Mouse (Mus musculus) erythroblast, embryonic 14.5 days (primary cell): ENCODE measurements around the gene Hvcn1. TPM values are rescaled to one million over a fixed set of nuclear protein-coding genes. Genes with fewer than 3 reads are reported as not detected.

Experiments
- H3K27me3 ChIP-seq: 2 replicates; pipeline ENCODE4 v1.6.1; 2012; ENCODE audit warnings: inconsistent platforms; ENCODE audit not compliant: control insufficient read depth
- H3K36me3 ChIP-seq: 2 replicates; pipeline ENCODE4 v1.6.1; 2012; ENCODE audit warnings: mild to moderate bottlenecking, inconsistent platforms; ENCODE audit not compliant: control insufficient read depth
- H3K4me1 ChIP-seq: 2 replicates; pipeline ENCODE4 v1.6.1; 2012; ENCODE audit warnings: inconsistent platforms; ENCODE audit not compliant: control insufficient read depth
- H3K4me3 ChIP-seq: replicated peaks from 2 replicates; pipeline ENCODE3; 2012; ENCODE audit warnings: moderate library complexity, mild to moderate bottlenecking, inconsistent platforms
- H3K9me3 ChIP-seq: 2 replicates; pipeline ENCODE4 v1.6.1; 2012; ENCODE audit warnings: low read length, inconsistent platforms, mixed read lengths; ENCODE audit not compliant: control insufficient read depth
- GATA1 ChIP-seq: IDR thresholded peaks from 2 replicates; pipeline ENCODE4 v1.6.1; 2012; ENCODE audit warnings: low read length, inconsistent platforms, mixed read lengths
- TAL1 ChIP-seq: IDR thresholded peaks from 3 replicates; pipeline ENCODE4 v1.6.1; 2012; ENCODE audit warnings: low read length, inconsistent platforms, mixed read lengths
- polyA plus RNA-seq: library from polyadenylated mRNA; stranded (reverse); fragments of >175 nt; gene quantifications from 2 replicates; pipeline ENCODE4 v1.2.3, GENCODE M21; 2012

The Hvcn1 gene
- 0.06 TPM in 1 of 2 replicates, not detected in the other for polyA plus RNA-seq

DNA sequence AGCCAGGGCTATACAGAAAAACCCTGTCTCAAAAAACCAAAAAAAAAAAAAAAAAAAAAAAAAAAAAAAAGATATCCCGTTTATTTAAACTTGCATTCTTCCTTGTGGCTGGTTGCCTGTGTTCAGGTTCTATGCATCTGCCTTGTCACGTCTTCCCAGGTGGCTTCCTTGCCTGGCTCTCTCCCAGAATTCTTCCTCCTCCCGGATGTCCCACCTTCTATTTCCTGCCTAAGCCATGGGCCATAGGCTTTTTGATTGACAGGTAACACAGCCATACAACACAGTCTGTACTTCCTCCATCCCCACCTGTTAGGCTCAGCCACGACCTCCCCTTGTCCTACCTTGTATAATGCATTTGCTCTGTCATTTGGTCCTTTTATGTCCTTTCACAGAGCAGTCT is at the start of gene Hvcn1:
TSS of gene Hvcn1 (plus strand) at position 330 of the 400 bp plus-strand sequence.
- Histone ChIP-seq H3K27me3 (peaks cover 6% of the 10 kb centered on the region), H3K36me3 (no peaks in the 10 kb centered on the region), H3K4me1 (no peaks in the 10 kb centered on the region; the same call in 1 of the 2 replicates), H3K9me3 (no peaks in the 10 kb centered on the region; the same call in 1 of the 2 replicates), H3K4me3 (no peak within 1 kb of the TSS)
- TF ChIP-seq GATA1 (no peak), TAL1 (no peak)

DNA sequence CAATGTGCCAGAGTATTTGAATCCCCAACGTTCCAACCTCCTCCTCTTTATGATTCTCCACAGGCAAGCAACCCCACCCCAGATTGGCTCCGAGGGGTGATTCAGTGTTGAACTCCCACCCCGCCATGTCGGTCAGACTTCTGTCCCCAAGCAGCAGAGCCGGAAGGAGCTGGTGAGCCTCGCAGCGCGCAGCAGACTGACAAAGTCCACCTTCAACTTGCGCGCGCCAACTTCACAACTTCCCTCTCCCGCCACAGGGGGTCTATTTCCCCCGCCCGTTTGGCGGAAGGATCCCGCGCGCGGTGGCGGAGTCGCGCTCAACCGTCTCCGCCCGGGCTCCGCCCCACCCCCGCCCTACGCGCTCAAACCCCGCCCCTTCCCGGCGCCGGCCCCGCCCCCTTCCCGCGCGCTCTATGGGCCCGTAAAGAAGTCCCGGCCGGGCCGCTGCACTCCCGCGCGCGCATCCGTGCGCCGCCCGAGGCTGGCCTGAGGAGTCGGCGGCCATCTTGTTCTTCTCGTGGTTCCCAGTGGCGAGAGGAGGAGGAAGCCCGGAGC is 48.7 kb upstream of the Hvcn1 start, which contains the start of gene Ppp1cc:
TSS of gene Ppp1cc (plus strand) at position 452 of the 555 bp plus-strand sequence.
- Histone ChIP-seq H3K9me3 (no peaks in the 10 kb centered on the region), H3K4me1 (peaks cover 57% of the 10 kb centered on the region), H3K36me3 (peaks cover 38% of the 10 kb centered on the region), H3K27me3 (no peaks in the 10 kb centered on the region; the same call in 1 of the 2 replicates), H3K4me3 (peak within 1 kb of the TSS; percentile 74)
- TF ChIP-seq TAL1: no peak
- no peak for TF ChIP-seq GATA1

DNA sequence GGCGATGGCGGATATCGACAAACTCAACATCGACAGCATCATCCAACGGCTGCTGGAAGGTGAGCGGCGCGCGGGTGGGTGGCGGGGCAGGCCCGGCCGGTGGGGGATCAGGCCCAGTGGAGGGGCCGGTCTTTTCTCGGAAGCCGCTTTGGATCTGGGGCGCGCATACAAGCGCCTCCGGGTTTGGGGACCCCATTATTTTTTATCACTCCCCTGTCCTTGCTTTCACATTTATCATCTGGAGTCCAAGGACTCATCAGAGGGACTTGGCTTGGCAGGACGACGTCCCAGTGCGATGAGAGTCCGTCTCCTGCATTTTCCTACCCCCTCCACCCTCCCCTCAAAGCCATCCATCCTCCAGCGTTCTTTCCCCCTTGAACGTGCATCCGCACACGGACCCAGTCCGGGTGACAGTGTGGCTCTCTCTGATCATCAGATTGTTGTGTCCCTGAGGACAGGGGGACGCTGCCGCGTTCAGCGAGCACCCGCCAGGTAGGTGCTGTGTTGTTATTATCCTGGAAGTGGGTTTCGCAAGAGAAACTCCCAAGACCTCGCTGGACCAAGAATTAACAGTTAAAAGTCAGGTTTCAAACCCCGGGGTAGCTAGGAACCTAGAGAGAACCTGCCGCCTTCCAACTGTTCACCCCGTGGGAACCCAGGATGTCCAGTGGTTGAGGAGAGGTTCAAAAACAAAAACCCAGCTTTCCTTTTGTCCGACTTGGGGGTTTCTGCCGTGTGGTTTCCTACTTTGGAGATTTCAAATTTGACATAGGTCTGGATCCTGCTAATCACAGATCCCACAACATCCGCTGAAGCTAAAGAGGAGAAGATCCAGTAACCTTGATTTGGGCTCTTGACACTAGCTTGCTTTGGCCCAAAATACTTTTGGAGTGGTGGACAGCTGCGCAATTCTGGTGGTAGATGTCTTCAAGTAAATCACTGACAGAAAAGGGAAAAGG is 47.8 kb upstream of the Hvcn1 start:
- Histone ChIP-seq H3K4me1 (peaks cover 64% of the 10 kb centered on the region), H3K27me3 (no peaks in the 10 kb centered on the region; the same call in 1 of the 2 replicates), H3K36me3 (peaks cover 47% of the 10 kb centered on the region), H3K9me3 (no peaks in the 10 kb centered on the region), H3K4me3 (peak overlapping the region; percentile 74)
- TF ChIP-seq GATA1: no peak
- no peak for TF ChIP-seq TAL1

DNA sequence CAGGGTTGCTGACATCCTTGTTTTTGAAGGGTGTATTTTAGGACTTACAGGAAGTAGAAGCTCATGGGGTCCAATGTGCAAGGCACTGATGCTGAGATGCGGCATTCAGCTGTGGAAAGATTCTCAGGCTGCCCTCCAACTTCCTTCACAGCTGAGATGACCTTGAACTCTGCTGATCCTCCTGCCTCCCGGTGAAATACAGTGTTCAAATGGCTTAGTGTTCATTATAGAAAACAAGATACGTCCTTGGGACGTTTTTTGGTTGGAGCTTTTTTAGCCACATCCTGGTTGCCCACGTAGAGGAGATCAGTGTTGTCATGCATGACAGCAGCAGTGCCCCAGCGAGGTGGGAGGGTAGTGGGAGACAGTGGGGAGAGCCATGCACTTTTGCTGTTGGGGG is 43.4 kb upstream of the Hvcn1 start:
- no peaks in the 10 kb centered on the region for H3K9me3 ChIP-seq
- no peak for TF ChIP-seq GATA1
- TF ChIP-seq TAL1: no peak
- H3K27me3 ChIP-seq: no peaks in the 10 kb centered on the region
- H3K4me3 ChIP-seq: no peak overlapping the region
- peaks cover 61% of the 10 kb centered on the region for H3K4me1 ChIP-seq
- peaks cover 91% of the 10 kb centered on the region for H3K36me3 ChIP-seq

DNA sequence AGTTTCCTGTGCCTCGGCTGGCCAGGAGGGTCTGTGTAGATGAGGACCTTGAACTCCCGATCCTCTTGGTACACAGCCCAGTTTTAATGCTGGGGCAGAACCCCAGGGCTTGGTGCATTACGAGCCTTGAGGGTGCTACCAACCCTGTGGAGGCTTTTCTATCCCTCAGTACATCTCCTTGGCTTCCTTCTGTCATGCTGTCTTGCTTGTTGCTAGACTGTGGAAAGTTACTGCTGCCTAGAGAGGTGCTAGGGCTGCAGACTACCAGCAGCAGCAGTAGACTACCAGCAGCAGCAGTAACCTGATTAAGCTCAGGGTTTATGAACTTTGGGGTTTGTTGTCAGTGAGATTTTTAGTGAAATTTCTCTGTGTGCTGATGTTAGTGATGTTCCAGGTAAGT is 42.6 kb upstream of the Hvcn1 start:
- Histone ChIP-seq H3K4me3 (no peak overlapping the region), H3K4me1 (peaks cover 61% of the 10 kb centered on the region), H3K27me3 (no peaks in the 10 kb centered on the region), H3K9me3 (no peaks in the 10 kb centered on the region), H3K36me3 (peaks cover 99% of the 10 kb centered on the region)
- TF ChIP-seq TAL1 (no peak), GATA1 (no peak)

DNA sequence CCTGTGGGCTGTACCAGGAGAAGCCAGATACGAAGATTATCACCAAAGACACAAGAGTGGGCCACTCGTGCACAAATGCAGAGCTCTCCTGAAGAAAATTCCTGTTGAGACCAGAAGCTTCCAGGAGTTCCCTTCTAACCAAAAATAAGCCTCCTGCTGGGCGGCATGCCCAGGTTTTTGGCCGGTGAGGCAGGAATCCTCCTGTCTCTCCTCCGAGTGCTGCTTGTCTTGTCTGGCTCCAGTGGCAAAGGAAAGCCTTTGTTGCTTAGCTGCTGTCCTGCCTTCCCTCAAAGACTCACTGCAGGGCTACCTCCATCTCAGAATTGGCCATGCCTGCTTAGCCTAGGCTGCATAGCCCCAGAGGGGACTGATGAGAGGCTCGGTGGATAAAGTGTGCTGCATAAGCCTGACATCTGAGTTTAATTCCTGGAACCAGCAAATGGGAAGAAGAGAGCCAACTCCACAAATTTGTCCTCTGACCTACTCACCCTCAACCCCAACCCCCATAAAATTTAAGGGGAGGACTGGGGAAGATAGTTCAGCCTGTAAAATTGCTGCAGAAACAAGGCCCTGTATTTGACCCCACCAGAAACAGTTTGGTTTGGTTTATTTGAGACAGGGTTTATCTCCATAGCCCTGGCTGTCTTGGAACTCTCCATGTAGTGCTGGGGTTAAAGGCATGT is 41.2 kb upstream of the Hvcn1 start:
- peaks cover 48% of the 10 kb centered on the region for H3K4me1 ChIP-seq
- TF ChIP-seq TAL1 (no peak), GATA1 (no peak)

DNA sequence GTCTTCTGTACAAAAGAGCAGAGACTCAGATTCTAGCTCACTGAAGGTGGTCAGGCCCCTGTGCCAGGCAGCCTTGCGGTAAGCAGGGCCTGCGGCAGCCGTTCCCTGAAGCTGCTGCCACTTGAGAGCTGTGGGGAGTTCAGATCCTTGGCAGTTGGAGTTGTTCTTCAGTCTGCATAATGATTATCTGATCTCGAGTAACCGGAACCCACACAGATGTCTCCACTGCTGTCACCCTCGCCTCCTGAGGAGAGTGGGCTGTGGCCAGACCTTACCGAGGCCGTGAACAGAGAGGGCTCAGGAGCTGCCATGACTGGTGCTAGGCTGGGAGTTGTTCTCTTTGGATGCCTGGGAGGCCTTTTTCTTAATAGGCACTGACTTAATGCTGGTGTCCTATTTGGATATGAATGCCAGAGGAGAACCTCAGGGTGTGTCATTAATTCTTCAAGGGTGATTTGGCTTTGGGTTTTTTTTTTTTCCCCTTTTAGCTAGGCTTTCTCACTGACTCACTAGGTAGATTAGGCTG is 39.9 kb upstream of the Hvcn1 start:
- Histone ChIP-seq H3K4me3 (no peak overlapping the region), H3K36me3 (peaks cover 100% of the 10 kb centered on the region), H3K9me3 (no peaks in the 10 kb centered on the region), H3K4me1 (peaks cover 35% of the 10 kb centered on the region), H3K27me3 (no peaks in the 10 kb centered on the region)
- no peak for TF ChIP-seq TAL1
- TF ChIP-seq GATA1: no peak

More for the DNA sequence above, 41.2 kb upstream of the Hvcn1 start:
- H3K27me3 ChIP-seq: no peaks in the 10 kb centered on the region
- H3K9me3 ChIP-seq: no peaks in the 10 kb centered on the region
- peaks cover 100% of the 10 kb centered on the region for H3K36me3 ChIP-seq
- H3K4me3 ChIP-seq: no peak overlapping the region

DNA sequence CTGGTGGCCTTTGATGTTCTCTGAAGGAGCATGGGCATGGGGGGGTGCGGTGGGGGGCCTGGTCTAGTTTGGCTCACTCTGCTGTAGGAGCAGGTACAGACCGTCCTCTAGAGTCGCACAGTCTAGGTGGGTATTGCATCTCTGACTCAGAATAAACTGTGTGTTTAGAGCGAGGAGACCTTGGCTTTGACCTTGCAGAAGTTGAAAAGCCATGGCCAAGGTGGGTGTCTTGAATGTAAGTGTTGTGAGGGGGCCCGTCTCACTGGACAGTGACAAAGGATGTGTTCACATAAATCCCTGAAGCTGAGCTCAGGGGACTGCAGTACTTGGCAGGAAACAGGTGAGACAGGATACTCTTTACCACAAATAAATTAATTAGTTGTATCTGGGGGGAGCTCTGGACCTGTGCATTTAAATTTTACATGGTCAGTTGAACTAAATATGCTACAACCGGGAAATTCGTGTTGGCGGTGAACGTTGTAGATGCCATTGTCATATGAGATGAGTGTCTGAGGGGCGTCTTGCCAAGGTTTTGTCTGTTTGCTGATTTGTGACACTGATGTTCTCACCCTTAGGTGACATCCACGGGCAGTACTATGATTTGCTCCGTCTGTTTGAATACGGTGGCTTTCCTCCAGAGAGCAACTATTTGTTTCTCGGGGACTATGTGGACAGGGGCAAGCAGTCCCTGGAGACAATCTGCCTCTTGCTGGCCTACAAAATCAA is 38.1 kb upstream of the Hvcn1 start:
- H3K36me3 ChIP-seq: peaks cover 100% of the 10 kb centered on the region
- no peaks in the 10 kb centered on the region for H3K9me3 ChIP-seq
- no peak overlapping the region for H3K4me3 ChIP-seq
- TF ChIP-seq TAL1 (no peak), GATA1 (no peak)
- no peaks in the 10 kb centered on the region for H3K27me3 ChIP-seq
- H3K4me1 ChIP-seq: peaks cover 19% of the 10 kb centered on the region
